Mouse (Mus musculus): ENCODE measurements around the gene Ppp1r13l. TPM values are rescaled to one million over a fixed set of nuclear protein-coding genes. Genes with fewer than 3 reads are reported as not detected.
A peak's percentile ranks its signal among the peaks of the same experiment; 100 is the strongest.

The Ppp1r13l gene
- polyA plus RNA-seq, 1 experiment from 2014 or later: 4.9 TPM

DNA sequence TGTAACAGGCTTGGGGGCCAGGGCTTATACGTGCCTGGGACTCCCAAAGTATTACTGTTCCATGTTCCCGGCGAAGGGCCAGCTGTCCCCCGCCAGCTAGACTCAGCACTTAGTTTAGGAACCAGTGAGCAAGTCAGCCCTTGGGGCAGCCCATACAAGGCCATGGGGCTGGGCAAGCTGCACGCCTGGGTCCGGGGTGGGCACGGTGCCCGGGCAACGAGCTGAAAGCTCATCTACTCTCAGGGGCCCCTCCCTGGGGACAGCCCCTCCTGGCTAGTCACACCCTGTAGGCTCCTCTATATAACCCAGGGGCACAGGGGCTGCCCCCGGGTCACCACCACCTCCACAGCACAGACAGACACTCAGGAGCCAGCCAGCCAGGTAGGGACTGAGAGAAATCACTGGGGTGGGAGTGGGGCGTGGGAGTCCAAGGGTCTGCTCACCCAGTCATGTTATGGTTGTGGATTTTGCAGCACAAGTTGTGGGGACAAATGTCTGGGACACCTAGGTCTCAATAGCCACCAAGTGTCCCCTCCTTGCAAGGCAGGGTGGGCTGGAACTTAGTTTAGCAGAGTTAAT, 51.3 kb downstream of the Ppp1r13l start:
- Histone ChIP-seq H3K27me3 (ENCODE audit: control insufficient read depth, insufficient read depth, low read depth, low read length) (no peaks in the 10 kb centered on the region), H3K27ac (ENCODE audit: low read length) (no peak overlapping the region), H3K9me3 (ENCODE audit: control insufficient read depth, low read length) (0 out of 2 replicates have a peak, but pooled peaks cover 3% of the 10 kb centered on the region), H3K4me1 (replicated peaks; ENCODE audit: control insufficient read depth, insufficient read depth, low read length) (no peaks in the 10 kb centered on the region), H3K4me2 (ENCODE audit: low read depth, low read length) (no peak overlapping the region), H3K36me3 (ENCODE audit: control insufficient read depth, insufficient read depth, low read length) (no peaks in the 10 kb centered on the region), H3K9ac (ENCODE audit: low read length) (no peak overlapping the region), H3K4me3 (ENCODE audit: low read length) (no peak overlapping the region)
- ATAC-seq (ENCODE audit: low read depth): peak; percentile 23; the same call in 1 of the 2 replicates
- 65% methylated on average over 11 of the region's 11 CpGs for WGBS

DNA sequence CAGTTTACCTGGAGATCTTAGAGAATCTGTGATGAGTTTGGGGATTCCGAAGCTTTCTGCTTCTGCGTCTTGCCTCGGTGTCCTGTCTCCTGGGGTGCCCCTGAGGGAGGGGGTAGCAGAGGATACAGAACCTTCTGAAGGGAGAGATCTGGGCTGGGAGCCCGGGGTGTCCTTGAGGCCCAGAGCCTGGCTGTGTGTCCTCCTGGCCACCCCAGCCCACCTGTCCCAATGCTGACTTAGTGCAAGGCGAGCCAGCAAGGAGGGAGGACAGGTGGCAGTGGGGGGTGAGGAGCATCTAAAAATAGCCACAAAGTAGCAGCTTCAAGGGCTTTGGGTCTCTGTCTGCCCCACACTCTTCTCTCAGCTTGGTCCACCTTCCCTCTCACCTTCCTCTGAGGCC, 52.2 kb downstream of the Ppp1r13l start:
- 66% methylated on average over 5 of the region's 5 CpGs for WGBS
- Histone ChIP-seq H3K4me1 (replicated peaks; ENCODE audit: control insufficient read depth, insufficient read depth, low read length) (no peaks in the 10 kb centered on the region), H3K27me3 (ENCODE audit: control insufficient read depth, insufficient read depth, low read depth, low read length) (no peaks in the 10 kb centered on the region), H3K9ac (ENCODE audit: low read length) (no peak overlapping the region), H3K9me3 (ENCODE audit: control insufficient read depth, low read length) (0 out of 2 replicates have a peak, but pooled peaks cover 3% of the 10 kb centered on the region), H3K36me3 (ENCODE audit: control insufficient read depth, insufficient read depth, low read length) (no peaks in the 10 kb centered on the region), H3K4me2 (ENCODE audit: low read depth, low read length) (no peak overlapping the region), H3K4me3 (ENCODE audit: low read length) (no peak overlapping the region), H3K27ac (ENCODE audit: low read length) (no peak overlapping the region)
- no peak for ATAC-seq (ENCODE audit: low read depth)

DNA sequence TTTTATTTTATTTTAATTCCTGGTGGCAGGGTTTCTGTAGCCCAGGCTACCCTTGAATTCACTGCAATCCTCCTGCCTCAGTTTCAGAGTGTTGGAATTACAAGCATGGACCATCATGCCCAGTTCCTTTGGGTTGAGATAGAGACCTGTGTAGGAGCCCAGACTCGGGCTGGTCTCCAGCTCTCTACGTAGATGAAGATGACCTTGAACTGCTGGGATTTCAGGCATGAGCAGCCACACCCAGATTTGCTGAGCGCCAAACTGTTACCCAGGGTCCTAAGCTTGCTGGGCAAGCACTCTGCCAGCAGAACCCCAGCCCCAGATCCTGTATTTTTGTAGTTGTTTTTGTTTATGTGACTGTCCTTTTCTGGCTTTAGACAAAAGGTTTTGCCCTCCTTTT, 54.0 kb downstream of the Ppp1r13l start:
- no peak overlapping the region for H3K4me3 ChIP-seq (ENCODE audit: low read length)
- no peak for ATAC-seq (ENCODE audit: low read depth)
- 86% methylated on average over 3 of the region's 3 CpGs for WGBS

DNA sequence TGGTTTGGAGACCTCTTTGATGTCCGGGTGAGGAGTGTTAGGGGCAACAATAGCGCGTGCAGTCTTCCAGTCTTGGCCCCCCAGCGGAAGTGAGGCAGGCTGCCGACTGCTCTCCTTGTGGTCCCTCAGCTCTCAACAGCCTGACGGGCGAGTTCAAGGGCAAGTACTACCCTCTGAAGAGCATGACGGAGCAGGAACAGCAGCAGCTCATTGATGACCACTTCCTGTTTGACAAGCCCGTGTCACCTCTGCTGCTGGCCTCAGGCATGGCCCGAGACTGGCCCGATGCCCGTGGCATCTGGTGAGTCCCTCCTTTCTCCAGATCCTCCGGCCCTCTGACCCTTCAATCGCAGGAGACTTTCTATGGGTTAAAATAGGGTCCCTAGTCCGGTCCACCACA, 57.0 kb downstream of the Ppp1r13l start:
- Histone ChIP-seq H3K4me3 (ENCODE audit: low read length) (no peak overlapping the region), H3K4me2 (ENCODE audit: low read depth, low read length) (no peak overlapping the region), H3K9me3 (ENCODE audit: control insufficient read depth, low read length) (0 out of 2 replicates have a peak, but pooled peaks cover 3% of the 10 kb centered on the region), H3K27me3 (ENCODE audit: control insufficient read depth, insufficient read depth, low read depth, low read length) (peaks cover 12% of the 10 kb centered on the region), H3K36me3 (ENCODE audit: control insufficient read depth, insufficient read depth, low read length) (no peaks in the 10 kb centered on the region), H3K27ac (ENCODE audit: low read length) (no peak overlapping the region), H3K9ac (ENCODE audit: low read length) (no peak overlapping the region), H3K4me1 (replicated peaks; ENCODE audit: control insufficient read depth, insufficient read depth, low read length) (no peaks in the 10 kb centered on the region; the same call in 1 of the 2 replicates)
- 38% methylated on average over 15 of the region's 15 CpGs for WGBS
- no peak for ATAC-seq (ENCODE audit: low read depth)

More for the DNA sequence above, 54.0 kb downstream of the Ppp1r13l start:
- Histone ChIP-seq H3K27ac (ENCODE audit: low read length) (no peak overlapping the region), H3K4me1 (replicated peaks; ENCODE audit: control insufficient read depth, insufficient read depth, low read length) (no peaks in the 10 kb centered on the region), H3K9ac (ENCODE audit: low read length) (no peak overlapping the region), H3K9me3 (ENCODE audit: control insufficient read depth, low read length) (0 out of 2 replicates have a peak, but pooled peaks cover 3% of the 10 kb centered on the region), H3K4me2 (ENCODE audit: low read depth, low read length) (no peak overlapping the region), H3K36me3 (ENCODE audit: control insufficient read depth, insufficient read depth, low read length) (no peaks in the 10 kb centered on the region), H3K27me3 (ENCODE audit: control insufficient read depth, insufficient read depth, low read depth, low read length) (peaks cover 2% of the 10 kb centered on the region; the same call in 1 of the 2 replicates)

DNA sequence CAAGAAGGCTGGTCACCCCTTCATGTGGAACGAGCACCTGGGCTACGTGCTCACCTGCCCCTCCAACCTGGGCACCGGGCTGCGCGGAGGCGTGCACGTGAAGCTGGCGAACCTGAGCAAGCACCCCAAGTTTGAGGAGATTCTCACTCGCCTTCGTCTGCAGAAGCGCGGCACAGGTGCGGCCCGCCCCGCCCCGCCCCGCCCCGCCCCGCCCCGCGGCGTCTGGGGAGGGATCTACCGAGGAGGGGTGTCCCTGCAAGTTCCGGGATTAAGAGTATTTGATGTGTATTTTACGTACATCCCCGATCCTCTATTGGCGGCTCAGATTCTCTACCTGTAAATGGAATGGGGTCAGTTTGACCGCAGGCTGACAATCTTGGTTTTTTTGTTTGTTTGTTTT, 60.6 kb downstream of the Ppp1r13l start:
- Histone ChIP-seq H3K4me3 (ENCODE audit: low read length) (no peak overlapping the region; the same call in 1 of the 2 replicates), H3K27ac (ENCODE audit: low read length) (no peak overlapping the region), H3K36me3 (ENCODE audit: control insufficient read depth, insufficient read depth, low read length) (0 out of 2 replicates have a peak, but pooled peaks cover 3% of the 10 kb centered on the region), H3K27me3 (ENCODE audit: control insufficient read depth, insufficient read depth, low read depth, low read length) (peaks cover 12% of the 10 kb centered on the region), H3K4me2 (ENCODE audit: low read depth, low read length) (peak overlapping the region; percentile 24), H3K9me3 (ENCODE audit: control insufficient read depth, low read length) (no peaks in the 10 kb centered on the region), H3K9ac (ENCODE audit: low read length) (no peak overlapping the region), H3K4me1 (replicated peaks; ENCODE audit: control insufficient read depth, insufficient read depth, low read length) (no peaks in the 10 kb centered on the region; the same call in 1 of the 2 replicates)
- WGBS: 7% methylated on average over 28 of the region's 28 CpGs
- no peak for ATAC-seq (ENCODE audit: low read depth)

DNA sequence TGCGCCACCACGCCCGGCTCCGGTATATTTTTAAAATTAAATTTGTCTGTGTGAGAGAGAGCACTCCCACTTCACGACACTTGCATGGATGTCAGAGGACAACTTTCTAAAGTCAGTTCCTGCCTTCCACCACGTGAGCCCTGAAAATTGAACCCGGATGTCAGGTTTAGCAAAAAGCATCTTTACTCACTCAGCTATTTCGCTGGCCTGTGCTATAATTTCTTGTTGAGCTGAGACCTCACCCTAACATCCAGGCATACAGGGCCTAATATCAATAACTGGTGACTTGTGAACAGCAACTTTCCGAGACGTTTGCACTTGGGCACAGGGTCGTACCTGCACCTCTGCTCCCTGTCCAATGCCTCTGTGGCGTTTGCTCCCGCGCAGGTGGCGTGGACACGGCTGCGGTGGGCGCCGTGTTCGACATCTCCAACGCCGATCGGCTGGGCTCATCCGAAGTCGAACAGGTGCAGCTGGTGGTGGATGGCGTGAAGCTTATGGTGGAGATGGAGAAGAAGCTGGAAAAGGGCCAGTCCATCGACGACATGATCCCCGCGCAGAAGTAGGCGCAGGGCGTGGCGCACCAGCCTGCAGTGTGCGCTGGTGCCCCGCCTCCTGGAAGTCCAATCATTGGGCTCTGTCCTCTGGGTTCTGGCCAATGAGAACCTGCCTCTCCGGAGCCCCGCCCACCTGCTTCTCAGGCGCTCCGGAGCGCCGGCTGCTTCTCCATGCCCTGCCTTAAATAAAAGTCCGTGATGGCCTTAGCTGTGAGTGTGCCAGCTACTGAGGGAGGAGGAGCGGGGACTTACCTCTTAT, 61.5 kb downstream of the Ppp1r13l start:
- Histone ChIP-seq H3K4me1 (replicated peaks; ENCODE audit: control insufficient read depth, insufficient read depth, low read length) (no peaks in the 10 kb centered on the region; the same call in 1 of the 2 replicates), H3K9ac (ENCODE audit: low read length) (no peak overlapping the region), H3K4me2 (ENCODE audit: low read depth, low read length) (peak overlapping the region; percentile 61), H3K9me3 (ENCODE audit: control insufficient read depth, low read length) (no peaks in the 10 kb centered on the region), H3K27ac (ENCODE audit: low read length) (no peak overlapping the region), H3K4me3 (ENCODE audit: low read length) (peak overlapping the region; percentile 38), H3K36me3 (ENCODE audit: control insufficient read depth, insufficient read depth, low read length) (0 out of 2 replicates have a peak, but pooled peaks cover 5% of the 10 kb centered on the region), H3K27me3 (ENCODE audit: control insufficient read depth, insufficient read depth, low read depth, low read length) (peaks cover 12% of the 10 kb centered on the region)
- ATAC-seq (ENCODE audit: low read depth): peak; percentile 97
- 11% methylated on average over 43 of the region's 43 CpGs for WGBS

DNA sequence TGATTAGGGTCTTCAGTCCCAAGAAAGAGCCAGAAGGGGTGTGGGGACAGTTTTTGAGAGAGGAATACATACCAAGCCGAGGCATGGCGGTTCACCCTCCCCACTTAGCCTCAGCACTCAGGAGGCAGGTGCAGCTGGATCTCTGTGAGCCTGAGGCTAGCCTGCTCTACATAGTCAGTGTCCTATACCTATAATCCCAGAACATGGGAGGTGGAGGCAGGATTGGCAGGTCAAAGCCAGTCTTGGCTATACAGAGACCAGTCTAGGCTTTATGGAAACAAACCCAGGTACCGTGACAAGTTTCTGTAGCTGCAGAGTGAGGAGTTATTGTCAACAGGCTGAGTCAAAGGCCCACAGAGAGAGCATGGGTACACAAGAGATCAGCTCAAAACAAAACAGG, 63.5 kb downstream of the Ppp1r13l start:
- H3K9me3 ChIP-seq (ENCODE audit: control insufficient read depth, low read length): no peaks in the 10 kb centered on the region
- H3K27me3 ChIP-seq (ENCODE audit: control insufficient read depth, insufficient read depth, low read depth, low read length): peaks cover 12% of the 10 kb centered on the region
- H3K27ac ChIP-seq (ENCODE audit: low read length): no peak overlapping the region
- peaks cover 21% of the 10 kb centered on the region; the same call in 1 of the 2 replicates for H3K36me3 ChIP-seq (ENCODE audit: control insufficient read depth, insufficient read depth, low read length)
- H3K9ac ChIP-seq (ENCODE audit: low read length): no peak overlapping the region
- no peak for ATAC-seq (ENCODE audit: low read depth)
- WGBS: 86% methylated on average over 3 of the region's 3 CpGs
- H3K4me3 ChIP-seq (ENCODE audit: low read length): no peak overlapping the region
- H3K4me2 ChIP-seq (ENCODE audit: low read depth, low read length): no peak overlapping the region
- no peaks in the 10 kb centered on the region; the same call in 1 of the 2 replicates for H3K4me1 ChIP-seq (replicated peaks; ENCODE audit: control insufficient read depth, insufficient read depth, low read length)

DNA sequence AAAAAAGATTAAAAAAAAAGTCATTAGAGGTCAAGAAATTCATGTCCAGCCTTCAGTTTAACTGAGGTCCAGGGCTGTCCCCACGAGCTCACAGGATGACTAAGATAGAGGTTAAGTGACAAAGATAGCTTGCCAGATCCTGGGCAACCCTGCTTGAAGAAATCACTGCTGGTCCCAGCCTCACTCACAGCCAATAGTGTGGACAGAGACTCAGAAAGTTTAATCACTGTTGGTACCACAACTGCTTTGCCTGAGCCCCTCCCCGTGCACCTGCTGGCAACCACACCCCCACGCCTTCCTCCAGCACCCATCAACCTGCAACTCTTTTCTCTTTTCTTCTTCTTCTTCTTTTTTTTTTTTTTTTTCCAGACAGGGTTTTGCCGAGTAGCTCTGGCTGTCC, 64.5 kb downstream of the Ppp1r13l start:
- Histone ChIP-seq H3K4me2 (ENCODE audit: low read depth, low read length) (no peak overlapping the region), H3K27ac (ENCODE audit: low read length) (no peak overlapping the region), H3K9me3 (ENCODE audit: control insufficient read depth, low read length) (no peaks in the 10 kb centered on the region), H3K4me1 (replicated peaks; ENCODE audit: control insufficient read depth, insufficient read depth, low read length) (no peaks in the 10 kb centered on the region; the same call in 1 of the 2 replicates), H3K9ac (ENCODE audit: low read length) (no peak overlapping the region), H3K36me3 (ENCODE audit: control insufficient read depth, insufficient read depth, low read length) (peaks cover 27% of the 10 kb centered on the region), H3K27me3 (ENCODE audit: control insufficient read depth, insufficient read depth, low read depth, low read length) (peaks cover 10% of the 10 kb centered on the region), H3K4me3 (ENCODE audit: low read length) (no peak overlapping the region)
- WGBS: 61% methylated on average over 4 of the region's 4 CpGs
- ATAC-seq (ENCODE audit: low read depth): no peak

DNA sequence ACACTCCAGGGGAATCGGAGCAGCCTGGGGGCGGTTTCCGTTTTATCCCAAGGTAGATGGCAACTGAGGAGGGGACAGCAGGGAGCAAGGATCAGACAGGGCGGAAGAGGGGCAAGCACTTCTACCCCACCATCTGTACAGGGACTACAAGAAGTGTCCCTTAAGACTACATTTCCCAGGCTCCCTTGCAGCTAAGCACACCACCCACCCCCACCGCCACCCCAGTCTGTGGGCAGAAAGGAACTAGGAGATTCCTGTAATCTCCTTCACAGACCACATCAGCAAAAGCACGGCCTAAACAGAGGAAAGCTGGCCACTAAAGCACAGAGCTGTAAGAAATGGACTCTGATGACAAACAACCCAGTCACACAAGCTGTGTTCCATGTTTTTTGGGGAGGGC, 66.8 kb downstream of the Ppp1r13l start:
- no peak overlapping the region for H3K9ac ChIP-seq (ENCODE audit: low read length)
- H3K27me3 ChIP-seq (ENCODE audit: control insufficient read depth, insufficient read depth, low read depth, low read length): no peaks in the 10 kb centered on the region; the same call in 1 of the 2 replicates
- no peak overlapping the region for H3K27ac ChIP-seq (ENCODE audit: low read length)
- H3K36me3 ChIP-seq (ENCODE audit: control insufficient read depth, insufficient read depth, low read length): peaks cover 48% of the 10 kb centered on the region
- no peaks in the 10 kb centered on the region for H3K9me3 ChIP-seq (ENCODE audit: control insufficient read depth, low read length)
- WGBS: 76% methylated on average over 6 of the region's 6 CpGs
- H3K4me2 ChIP-seq (ENCODE audit: low read depth, low read length): no peak overlapping the region
- no peak overlapping the region for H3K4me3 ChIP-seq (ENCODE audit: low read length)
- no peak for ATAC-seq (ENCODE audit: low read depth)
- no peaks in the 10 kb centered on the region for H3K4me1 ChIP-seq (replicated peaks; ENCODE audit: control insufficient read depth, insufficient read depth, low read length)

Measured in lung, embryonic 16.5 days (tissue).